Mouse (Mus musculus) frontal cortex, postnatal 25 days (tissue): ENCODE results near the gene Cop1.

Experiments
- DNase-seq, 2 experiments: peaks; one replicate each; pipeline ENCODE4 v3.0.0; 2022; ENCODE audit warnings: low spot score in 2 of 2

The Cop1 gene

GRCm38 (mm10) chr1:159290219-159290618 is 58.1 kb downstream of the Cop1 start:
- no peak for DNase-seq

- DNase-seq = no peak
These were observed 58.7 kb downstream of the Cop1 start for GRCm38 (mm10) chr1:159290859-159291258.

GRCm38 (mm10) chr1:159301418-159302082 is 69.4 kb downstream of the Cop1 start:
- DNase-seq = no peak

- DNase-seq = no peak
These were observed 81.5 kb downstream of the Cop1 start for GRCm38 (mm10) chr1:159313625-159314024.

- DNase-seq = no peak
These were observed 90.5 kb downstream of the Cop1 start for GRCm38 (mm10) chr1:159322586-159322985.

GRCm38 (mm10) chr1:159331008-159331407 is 98.9 kb downstream of the Cop1 start:
- no peak for DNase-seq

GRCm38 (mm10) chr1:159334157-159334556 is 102.0 kb downstream of the Cop1 start:
- DNase-seq = no peak

- no peak for DNase-seq
These were observed 110.2 kb downstream of the Cop1 start for GRCm38 (mm10) chr1:159342355-159342754.

GRCm38 (mm10) chr1:159355027-159355570 is 123.0 kb downstream of the Cop1 start:
- no peak for DNase-seq

- no peak for DNase-seq
These were observed 126.6 kb downstream of the Cop1 start for GRCm38 (mm10) chr1:159358713-159359112.

- DNase-seq = no peak
These were observed 139.8 kb downstream of the Cop1 start for GRCm38 (mm10) chr1:159371881-159372390.

GRCm38 (mm10) chr1:159382218-159382617 is 150.1 kb downstream of the Cop1 start:
- no peak for DNase-seq

- no peak for DNase-seq
These were observed 150.8 kb downstream of the Cop1 start for GRCm38 (mm10) chr1:159382916-159383315.

GRCm38 (mm10) chr1:159386458-159386857 is 154.3 kb downstream of the Cop1 start:
- DNase-seq = no peak

GRCm38 (mm10) chr1:159388565-159389024 is 156.5 kb downstream of the Cop1 start:
- no peak for DNase-seq

GRCm38 (mm10) chr1:159390049-159390448 is 157.9 kb downstream of the Cop1 start:
- DNase-seq = peak; percentile 77 to 80

- DNase-seq = no peak
These were observed 160.5 kb downstream of the Cop1 start for GRCm38 (mm10) chr1:159392667-159393066.

GRCm38 (mm10) chr1:159393070-159393699 is 161.1 kb downstream of the Cop1 start:
- DNase-seq = peak; percentile 48 to 58

- no peak for DNase-seq
These were observed 161.8 kb downstream of the Cop1 start for GRCm38 (mm10) chr1:159393931-159394330.

GRCm38 (mm10) chr1:159396515-159396914 is 164.4 kb downstream of the Cop1 start:
- peak; percentile 23 to 47 for DNase-seq
